ENCODE assay signal across 10 mouse cellular contexts in the genomic region with DNA sequence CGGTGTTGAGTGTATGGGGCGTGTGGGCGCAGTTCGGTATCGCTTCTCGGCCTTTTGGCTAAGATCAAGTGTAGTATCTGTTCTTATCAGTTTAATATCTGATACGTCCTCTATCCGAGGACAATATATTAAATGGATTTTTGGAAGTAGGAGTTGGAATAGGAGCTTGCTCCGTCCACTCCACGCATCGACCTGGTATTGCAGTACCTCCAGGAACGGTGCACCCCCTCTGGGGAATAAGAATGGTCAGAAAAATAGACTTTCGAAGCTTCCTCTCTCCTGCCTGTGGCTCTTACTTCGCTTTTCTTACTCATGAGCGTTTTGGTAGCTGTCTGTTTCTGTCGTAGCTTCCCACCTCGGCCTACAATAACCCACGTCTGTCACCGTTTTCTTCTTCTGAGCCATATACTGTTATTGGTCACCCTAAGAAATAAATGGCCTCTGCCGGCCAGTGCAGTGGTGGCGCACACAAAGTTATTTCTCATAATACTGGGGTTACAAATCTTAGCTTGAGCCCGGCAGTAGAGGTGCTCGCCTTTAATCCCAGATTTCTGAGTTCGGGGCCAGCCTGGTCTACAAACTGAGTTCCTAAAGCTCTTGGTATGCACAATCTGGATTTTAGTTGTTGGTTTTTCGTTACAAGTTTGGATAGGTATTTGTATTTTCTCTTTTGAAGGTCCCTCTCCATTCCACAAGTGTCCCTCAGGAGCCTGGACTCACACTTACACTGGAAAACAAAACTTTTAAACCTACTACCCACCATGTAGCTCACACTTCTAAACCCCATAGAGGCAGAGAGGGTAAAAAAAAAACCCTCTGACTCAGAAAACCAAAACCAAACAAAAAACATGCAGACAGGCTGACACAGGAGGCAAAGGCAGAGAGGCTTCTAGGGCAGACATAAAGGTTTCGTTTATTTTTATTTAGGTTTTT. TPM values are rescaled to one million over a fixed set of nuclear protein-coding genes. Genes with fewer than 3 reads are reported as not detected.
DNase-seq lines count a peak whose midpoint lies in the region; ATAC-seq and TF ChIP-seq lines count a peak whose summit lies in the region.
"Not testable (repeated sequence)": the region's sequence is repeated elsewhere in the genome, so short reads cannot be mapped to it uniquely, and the experiment has no call there.
"Had no signal": no experiment of that assay in that cellular context is flagged by ENCODE, and none has a peak within 500 bp of the region (broad histone marks: within the 10 kb centered on the region; RNA-seq: fewer than 3 reads in every experiment).

No protein-coding gene starts in this region.

- H3K4me2 ChIP-seq in kidney, postnatal 0 days (ENCODE audit: low read length), result not testable (repeated sequence)
- peak overlapping the region; percentile 75 for H3K4me2 ChIP-seq in liver, embryonic 15.5 days
- H3K4me2 ChIP-seq in myocyte (ENCODE audit: low read depth), result peak overlapping the region; percentile 77
- H3K4me2 ChIP-seq in stomach, postnatal 0 days (replicated peaks; ENCODE audit: low read depth), result peak overlapping the region; percentile 48; the same call in 1 of the 2 replicates

- H3K4me3 ChIP-seq in G1E (ENCODE audit: low read depth, low read length); forebrain, embryonic 10.5 days; kidney, postnatal 0 days (replicated peaks; ENCODE audit: low read depth, low read length); liver, embryonic 15.5 days (replicated peaks); stomach, postnatal 0 days (ENCODE audit: low read depth, low read length): not testable (repeated sequence)
- H3K4me3 ChIP-seq in myocyte, result peak overlapping the region; percentile 22

- peak; percentile 62 for TF ChIP-seq POLR2A in myocyte (IDR thresholded peaks at IDR 0.05; ENCODE audit: insufficient read length, low read depth)

- H3K9me3 ChIP-seq in G1E (replicated peaks); forebrain, embryonic 10.5 days; kidney, postnatal 0 days (replicated peaks; ENCODE audit: low read length); liver, embryonic 15.5 days (replicated peaks); stomach, postnatal 0 days (ENCODE audit: control insufficient read depth, low read length): not testable (repeated sequence)

- H3K9ac ChIP-seq in kidney, postnatal 0 days (ENCODE audit: low read depth, low read length), result not testable (repeated sequence)
- 0 out of 2 replicates have a peak overlapping the region, but pooled peaks have one; percentile 5 for H3K9ac ChIP-seq in liver, embryonic 15.5 days
- 0 out of 2 replicates have a peak overlapping the region, but pooled peaks have one; percentile 43 for H3K9ac ChIP-seq in stomach, postnatal 0 days (ENCODE audit: low read length)

- H3K36me3 ChIP-seq in G1E (replicated peaks); forebrain, embryonic 10.5 days (replicated peaks); kidney, postnatal 0 days (ENCODE audit: insufficient read depth, low read length); liver, embryonic 15.5 days (replicated peaks); myocyte (ENCODE audit: control insufficient read depth, insufficient read depth); stomach, postnatal 0 days (ENCODE audit: control insufficient read depth, insufficient read depth, low read length): not testable (repeated sequence)

- peak overlapping the region; percentile 34 for H3ac ChIP-seq in myocyte (ENCODE audit: control insufficient read depth, insufficient read length)

- WGBS in forebrain, embryonic 10.5 days, result 9% methylated on average over 14 of the region's 26 CpGs
- 5% methylated on average over 14 of the region's 26 CpGs for WGBS in kidney, postnatal 0 days
- 4% methylated on average over 14 of the region's 26 CpGs for WGBS in liver, embryonic 15.5 days (ENCODE audit: insufficient replicate concordance)
- 5% methylated on average over 13 of the region's 26 CpGs for WGBS in stomach, postnatal 0 days

- TF ChIP-seq CTCF in G1E (IDR thresholded peaks at IDR 0.05; ENCODE audit: low read depth, low read length); kidney, postnatal 0 days (IDR thresholded peaks at IDR 0.05; ENCODE audit: low read depth); stomach, postnatal 0 days (IDR thresholded peaks at IDR 0.05; ENCODE audit: low read depth): not testable (repeated sequence)

- not testable (repeated sequence) for H3K4me1 ChIP-seq in G1E (ENCODE audit: insufficient read depth, low read depth, low read length); kidney, postnatal 0 days (replicated peaks; ENCODE audit: insufficient read depth, low read length); stomach, postnatal 0 days (replicated peaks; ENCODE audit: control insufficient read depth, insufficient read depth)
- H3K4me1 ChIP-seq in forebrain, embryonic 10.5 days, result peaks cover 15% of the 10 kb centered on the region
- H3K4me1 ChIP-seq in liver, embryonic 15.5 days (replicated peaks), result peaks cover 34% of the 10 kb centered on the region

- H3K27ac ChIP-seq in forebrain, embryonic 10.5 days, result peak overlapping the region; percentile 88
- peak overlapping the region; percentile 82 for H3K27ac ChIP-seq in kidney, postnatal 0 days
- peak overlapping the region; percentile 72 for H3K27ac ChIP-seq in liver, embryonic 15.5 days (replicated peaks)
- 0 out of 2 replicates have a peak overlapping the region, but pooled peaks have one; percentile 40 for H3K27ac ChIP-seq in stomach, postnatal 0 days (replicated peaks)

- not testable (repeated sequence) for DNase-seq in G1E (ENCODE audit: low spot score)
- peak; percentile 79 for DNase-seq in forebrain, embryonic 10.5 days (ENCODE audit: extremely low spot score, low spot score)
- peak; percentile 37 to 41 for DNase-seq in heart, postnatal 10 days
- peak; percentile 87 for DNase-seq in kidney, postnatal 0 days (ENCODE audit: low spot score)
- peak; percentile 46 for DNase-seq in stomach, postnatal 0 days (ENCODE audit: low spot score)

- intact Hi-C loops in heart, postnatal 10 days (cut with DNase I), result loop anchor here (1.0 kb wide), 1 partner anchor 15 kb away; the partner anchor contains the start of gene Rdm1

- peak; percentile 87 for ATAC-seq in G1E (ENCODE audit: extremely low read depth, insufficient number of reproducible peaks, low FRiP score, poor library complexity, severe bottlenecking)
- peak; percentile 56; the same call in 1 of the 2 replicates for ATAC-seq in cerebellum, adult (ENCODE audit: insufficient number of reproducible peaks, low FRiP score, low TSS enrichment)
- peak; percentile 78 for ATAC-seq in kidney, postnatal 0 days (replicated peaks; ENCODE audit: low FRiP score, low read depth)
- peak; percentile 80 for ATAC-seq in liver, embryonic 15.5 days (ENCODE audit: insufficient read depth)
- peak; percentile 83 for ATAC-seq in stomach, postnatal 0 days (ENCODE audit: low FRiP score, low TSS enrichment)

- H3K27me3 ChIP-seq in G1E (ENCODE audit: insufficient read depth, low read length); forebrain, embryonic 10.5 days (ENCODE audit: poor library complexity, severe bottlenecking); kidney, postnatal 0 days (ENCODE audit: insufficient read depth, low read length); myocyte (ENCODE audit: control insufficient read depth, insufficient read depth, insufficient read length); stomach, postnatal 0 days (ENCODE audit: control insufficient read depth, insufficient read depth, low read length): not testable (repeated sequence)
- peaks cover 11% of the 10 kb centered on the region for H3K27me3 ChIP-seq in liver, embryonic 15.5 days

- H3K79me2 ChIP-seq in myocyte (ENCODE audit: control insufficient read depth, insufficient read depth), result not testable (repeated sequence)

- TF ChIP-seq EP300 in stomach, postnatal 0 days (optimal IDR thresholded peaks at IDR 0.05), result not testable (repeated sequence)

RNA-seq across cellular contexts. Expression of gene Rdm1, which starts 15.0 kb away (rescaled TPM):
- total RNA-seq in G1E (2014; fragmentation: Nextera tagmentation) (15.4 and 23.8 TPM in 2 replicates), G1E (2017) (10.8 and 13.8 TPM in 2 replicates)
- polyA plus RNA-seq in G1E (2012) (3.0 and 3.8 TPM in 2 replicates), myocyte (2012; fragmentation: generic; extraction: Trizol) (8.5 TPM)
- polyA plus RNA-seq in forebrain, embryonic 10.5 days (2016; fragmentation: Nextera tagmentation; extraction: Ambion mirVana), result 30.7 and 33.9 TPM in 2 replicates
- total RNA-seq in heart, postnatal 10 days (2021), result 10 to 100 TPM; 34.4 to 36.9 TPM
- polyA plus RNA-seq in kidney, postnatal 0 days (2015; fragmentation: Nextera tagmentation; extraction: Ambion mirVana), result 30.9 and 37.6 TPM in 2 replicates
- 10.7 and 12.1 TPM in 2 replicates for polyA plus RNA-seq in liver, embryonic 15.5 days (2015; fragmentation: Nextera tagmentation; extraction: Ambion mirVana)
- polyA plus RNA-seq in stomach, postnatal 0 days (2015; fragmentation: Nextera tagmentation; extraction: Ambion mirVana), result 18.9 and 20.9 TPM in 2 replicates

RNA-seq across cellular contexts. Expression of gene Arl4d, which starts 23.4 kb away (rescaled TPM):
- total RNA-seq in G1E (2014; fragmentation: Nextera tagmentation) (3.5 and 6.8 TPM in 2 replicates), G1E (2017) (2.2 TPM in 2 replicates)
- polyA plus RNA-seq in G1E (2012) (5.2 TPM in 2 replicates), myocyte (2012; fragmentation: generic; extraction: Trizol) (7.7 TPM)
- polyA plus RNA-seq in forebrain, embryonic 10.5 days (2016; fragmentation: Nextera tagmentation; extraction: Ambion mirVana), result 2.4 and 3.1 TPM in 2 replicates
- total RNA-seq in heart, postnatal 10 days (2021), result 10 to 100 TPM; 22.6 to 27.5 TPM
- polyA plus RNA-seq in kidney, postnatal 0 days (2015; fragmentation: Nextera tagmentation; extraction: Ambion mirVana), result 7.0 and 7.9 TPM in 2 replicates
- 0.82 and 0.94 TPM in 2 replicates for polyA plus RNA-seq in liver, embryonic 15.5 days (2015; fragmentation: Nextera tagmentation; extraction: Ambion mirVana)
- 9.5 and 10.0 TPM in 2 replicates for polyA plus RNA-seq in stomach, postnatal 0 days (2015; fragmentation: Nextera tagmentation; extraction: Ambion mirVana)

RNA-seq across cellular contexts. Expression of gene Gm11634, which starts 42.9 kb away (rescaled TPM):
- not detected in 2 replicates for total RNA-seq in G1E (2014; fragmentation: Nextera tagmentation)
- not detected in 2 replicates for total RNA-seq in G1E (2017)
- polyA plus RNA-seq in G1E (2012), result not detected in 2 replicates
- polyA plus RNA-seq in forebrain, embryonic 10.5 days (2016; fragmentation: Nextera tagmentation; extraction: Ambion mirVana), result not detected in 2 replicates
- not detected for total RNA-seq in heart, postnatal 10 days (2021)
- 0.37 TPM in 1 of 2 replicates, not detected in the other for polyA plus RNA-seq in kidney, postnatal 0 days (2015; fragmentation: Nextera tagmentation; extraction: Ambion mirVana)
- polyA plus RNA-seq in liver, embryonic 15.5 days (2015; fragmentation: Nextera tagmentation; extraction: Ambion mirVana), result 0.16 TPM in 1 of 2 replicates, not detected in the other
- not detected for polyA plus RNA-seq in myocyte (2012; fragmentation: generic; extraction: Trizol)
- polyA plus RNA-seq in stomach, postnatal 0 days (2015; fragmentation: Nextera tagmentation; extraction: Ambion mirVana), result 0.13 TPM in 1 of 2 replicates, not detected in the other
- total RNA-seq: adrenal gland, postnatal 4 days had no signal
- polyA plus RNA-seq: large intestine, adult 2 months had no signal

RNA-seq across cellular contexts. Expression of gene Tmem106a, which starts 59.9 kb away (rescaled TPM):
- total RNA-seq in G1E (2014; fragmentation: Nextera tagmentation), result 3.4 and 7.8 TPM in 2 replicates
- total RNA-seq in G1E (2017), result 1.6 and 2.9 TPM in 2 replicates
- polyA plus RNA-seq in G1E (2012), result 1.00 and 1.0 TPM in 2 replicates
- 1.5 and 1.8 TPM in 2 replicates for polyA plus RNA-seq in forebrain, embryonic 10.5 days (2016; fragmentation: Nextera tagmentation; extraction: Ambion mirVana)
- total RNA-seq in heart, postnatal 10 days (2021), result 1 to 10 TPM; 3.1 to 4.2 TPM
- 19.4 and 20.9 TPM in 2 replicates for polyA plus RNA-seq in kidney, postnatal 0 days (2015; fragmentation: Nextera tagmentation; extraction: Ambion mirVana)
- polyA plus RNA-seq in liver, embryonic 15.5 days (2015; fragmentation: Nextera tagmentation; extraction: Ambion mirVana), result 7.7 and 7.8 TPM in 2 replicates
- polyA plus RNA-seq in myocyte (2012; fragmentation: generic; extraction: Trizol), result 1.8 TPM
- polyA plus RNA-seq in stomach, postnatal 0 days (2015; fragmentation: Nextera tagmentation; extraction: Ambion mirVana), result 10.0 TPM in 2 replicates
